Mouse (Mus musculus) CH12.LX (cell line): ENCODE measurements around the gene Syt2. TPM values are rescaled to one million over a fixed set of nuclear protein-coding genes. Genes with fewer than 3 reads are reported as not detected.

Experiments
- DNase-seq: peaks from one replicate; pipeline ENCODE4 v3.0.0-alpha.2; 2013; ENCODE audit errors: extremely low read depth
- H3K27ac ChIP-seq: 2 replicates; pipeline ENCODE4 v1.5.1; 2012; ENCODE audit warnings: low read depth, mild to moderate bottlenecking, control low read depth, moderate library complexity; ENCODE audit not compliant: insufficient read depth
- H3K27me3 ChIP-seq: replicated peaks from 2 replicates; pipeline ENCODE3; 2012; ENCODE audit warnings: inconsistent platforms
- H3K36me3 ChIP-seq, 2 experiments: replicated peaks in 1 of 2; 2 replicates each; pipeline versions ENCODE3 to v1.6.1; 2012; ENCODE audit warnings: inconsistent platforms in 1 of 2, low read length in 1 of 2, mild to moderate bottlenecking in 1 of 2, mixed read lengths in 1 of 2, moderate library complexity in 1 of 2; ENCODE audit not compliant: control insufficient read depth in 1 of 2, insufficient read depth in 1 of 2
- H3K4me1 ChIP-seq, 2 experiments: 2 replicates each; pipeline ENCODE4 v1.6.1; 2012; ENCODE audit warnings: inconsistent platforms in 1 of 2, moderate library complexity in 1 of 2; ENCODE audit not compliant: insufficient read depth in 2 of 2, control insufficient read depth in 1 of 2
- H3K4me2 ChIP-seq: 2 replicates; pipeline ENCODE4 v1.6.1; 2012; ENCODE audit warnings: low read depth, mild to moderate bottlenecking, control low read depth; ENCODE audit not compliant: poor library complexity, insufficient read depth, severe bottlenecking
- H3K4me3 ChIP-seq, 3 experiments: fragments of 150-350 bp in 1 of 3; sonication (generic) in 1 of 3; replicated peaks in 1 of 3; 2 replicates each; pipeline versions ENCODE3 to v1.5.1; 2011 to 2012; ENCODE audit warnings: low read depth in 2 of 3, low read length in 2 of 3, mild to moderate bottlenecking in 2 of 3, moderate library complexity in 2 of 3, control low read depth in 1 of 3, improper control_type of control experiment in 1 of 3, inconsistent platforms in 1 of 3, mixed read lengths in 1 of 3; ENCODE audit not compliant: poor library complexity in 1 of 3
- H3K79me2 ChIP-seq: replicated peaks from 2 replicates; pipeline ENCODE4 v1.6.1; 2012; ENCODE audit warnings: mild to moderate bottlenecking, moderate library complexity; ENCODE audit not compliant: control insufficient read depth, poor library complexity, insufficient read depth, severe bottlenecking; ENCODE audit errors: extremely low read depth
- H3K9ac ChIP-seq: 2 replicates; pipeline ENCODE4 v1.6.1; 2012; ENCODE audit warnings: low read depth, mild to moderate bottlenecking, control low read depth, moderate library complexity; ENCODE audit not compliant: insufficient read depth
- H3K9me3 ChIP-seq: replicated peaks from 2 replicates; pipeline ENCODE3; 2012; ENCODE audit warnings: low read length, inconsistent platforms, mixed read lengths
- CHD1 ChIP-seq: IDR thresholded peaks from 2 replicates; pipeline ENCODE4 v1.6.1; 2012; ENCODE audit warnings: low read depth, low read length, improper control_type of control experiment, inconsistent platforms
- CHD2 ChIP-seq: IDR thresholded peaks from 2 replicates; pipeline ENCODE4 v1.6.1; 2011; ENCODE audit warnings: low read length, improper control_type of control experiment
- E2F4 ChIP-seq: IDR thresholded peaks from 2 replicates; pipeline ENCODE4 v1.6.1; 2011; ENCODE audit warnings: low read depth, low read length, improper control_type of control experiment; ENCODE audit not compliant: insufficient replicate concordance
- GABPA ChIP-seq: IDR thresholded peaks from 2 replicates; pipeline ENCODE4 v1.6.1; 2012; ENCODE audit warnings: low read depth, low read length, improper control_type of control experiment, inconsistent platforms; ENCODE audit not compliant: insufficient replicate concordance
- HCFC1 ChIP-seq: IDR thresholded peaks from 2 replicates; pipeline ENCODE4 v1.6.1; 2012; ENCODE audit warnings: low read depth, mild to moderate bottlenecking, inconsistent platforms, low read length, improper control_type of control experiment
- IRF4 ChIP-seq: IDR thresholded peaks from 2 replicates; pipeline ENCODE4 v1.6.1; 2014; ENCODE audit warnings: low read depth, mild to moderate bottlenecking, inconsistent platforms, low read length, improper control_type of control experiment
- KAT2A ChIP-seq: IDR thresholded peaks from 2 replicates; pipeline ENCODE4 v1.6.1; 2012; ENCODE audit warnings: low read length, improper control_type of control experiment, inconsistent platforms; ENCODE audit not compliant: insufficient replicate concordance
- MAX ChIP-seq: IDR thresholded peaks from 2 replicates; pipeline ENCODE4 v1.6.1; 2011; ENCODE audit warnings: low read length, improper control_type of control experiment
- MAZ ChIP-seq: IDR thresholded peaks from 2 replicates; pipeline ENCODE4 v1.6.1; 2012; ENCODE audit warnings: low read depth, mild to moderate bottlenecking, inconsistent platforms, low read length, improper control_type of control experiment, moderate library complexity
- MXI1 ChIP-seq: IDR thresholded peaks from 2 replicates; pipeline ENCODE4 v1.6.1; 2011; ENCODE audit warnings: mild to moderate bottlenecking, low read depth, low read length, improper control_type of control experiment
- NELFE ChIP-seq: IDR thresholded peaks from 2 replicates; pipeline ENCODE4 v1.6.1; 2011; ENCODE audit warnings: low read depth, low read length, improper control_type of control experiment
- POLR2A ChIP-seq: IDR thresholded peaks from 2 replicates; pipeline ENCODE4 v1.6.1; 2011; ENCODE audit warnings: low read depth, mild to moderate bottlenecking, improper control_type of control experiment, low read length
- POLR2AphosphoS2 ChIP-seq: IDR thresholded peaks from 2 replicates; pipeline ENCODE4 v1.6.1; 2011; ENCODE audit warnings: low read depth, low read length, improper control_type of control experiment
- SIN3A ChIP-seq: IDR thresholded peaks from 2 replicates; pipeline ENCODE4 v1.6.1; 2012; ENCODE audit warnings: low read length, improper control_type of control experiment, inconsistent platforms
- TCF12 ChIP-seq: IDR thresholded peaks from 2 replicates; pipeline ENCODE4 v1.6.1; 2014; ENCODE audit warnings: low read depth, mild to moderate bottlenecking, inconsistent platforms, low read length, improper control_type of control experiment
- UBTF ChIP-seq: IDR thresholded peaks from 2 replicates; pipeline ENCODE4 v1.6.1; 2012; ENCODE audit warnings: low read depth, mild to moderate bottlenecking, inconsistent platforms, low read length, improper control_type of control experiment, moderate library complexity
- ZKSCAN1 ChIP-seq: IDR thresholded peaks from 2 replicates; pipeline ENCODE4 v1.6.1; 2012; ENCODE audit warnings: low read depth, inconsistent platforms, low read length, improper control_type of control experiment, borderline replicate concordance
- ZMIZ1 ChIP-seq: IDR thresholded peaks from 2 replicates; pipeline ENCODE4 v1.6.1; 2012; ENCODE audit warnings: low read depth, mild to moderate bottlenecking, inconsistent platforms, low read length, improper control_type of control experiment
- dilution Hi-C: fragments of 300-500 bp; cut with MboI; formaldehyde crosslinking; loops from 2 replicates; pipeline ENCODE4 v1.14.3; 2020; ENCODE audit warnings: low sequenced_read_pairs; ENCODE audit not compliant: extremely low pct_unique_long_range_greater_than_20kb, extremely low pct_ligation_motif_present
- in situ Hi-C: fragments of 300-500 bp; cut with MboI; formaldehyde crosslinking; loops from 3 replicates; pipeline ENCODE4 v1.14.3; 2019; ENCODE audit warnings: low sequenced_read_pairs, low pct_ligation_motif_present, low pct_unique_long_range_greater_than_20kb, mixed read lengths
- polyA plus RNA-seq: library from polyadenylated mRNA; unstranded; fragments of >175 nt; gene quantifications from 2 replicates; pipeline ENCODE4 v1.2.1, GENCODE M21; 2012; ENCODE audit warnings: low read depth; ENCODE audit not compliant: insufficient read length
- total RNA-seq, 2 experiments: library from RNA; depleted of rRNA; stranded (reverse); fragments of 300-350 nt in 1 of 2; fragments of >200 nt in 1 of 2; gene quantifications; 2 replicates each; pipeline ENCODE4 v1.2.3; 2012 to 2014

The Syt2 gene
- total and polyA plus RNA-seq, 3 experiments: not detected

GRCm38 (mm10) chr1:134763776-134764438, 117.4 kb downstream of the Syt2 start:
- H3K4me1 ChIP-seq: no peaks in the 10 kb centered on the region
- DNase-seq: no peak
- H3K9ac ChIP-seq: no peak overlapping the region
- H3K79me2 ChIP-seq: no peaks in the 10 kb centered on the region
- H3K36me3 ChIP-seq: peaks cover 0 to 2% of the 10 kb centered on the region in 2 experiments
- dilution Hi-C loops: no loop called here
- in situ Hi-C loops: no loop called here
- H3K27me3 ChIP-seq: no peaks in the 10 kb centered on the region
- H3K27ac ChIP-seq: no peak overlapping the region
- TF ChIP-seq POLR2AphosphoS2: no peak
- no peak for TF ChIP-seq ZKSCAN1
- no peak for TF ChIP-seq MAX
- TF ChIP-seq IRF4: no peak
- no peak for TF ChIP-seq HCFC1
- TF ChIP-seq UBTF: no peak
- no peak for TF ChIP-seq POLR2A
- TF ChIP-seq MAZ: no peak
- TF ChIP-seq, all 38 proteins: peak for 0
- no peak overlapping the region for H3K4me3 ChIP-seq
- H3K4me2 ChIP-seq: no peak overlapping the region
- H3K9me3 ChIP-seq: no peaks in the 10 kb centered on the region

- H3K4me1 ChIP-seq: no peaks in the 10 kb centered on the region
- DNase-seq: no peak
- dilution Hi-C loops: no loop called here
- H3K9me3 ChIP-seq: no peaks in the 10 kb centered on the region
- H3K4me2 ChIP-seq: no peak overlapping the region
- H3K4me3 ChIP-seq: no peak overlapping the region
- no peak overlapping the region for H3K27ac ChIP-seq
- no peak overlapping the region for H3K9ac ChIP-seq
- H3K27me3 ChIP-seq: no peaks in the 10 kb centered on the region
- no peaks in the 10 kb centered on the region for H3K79me2 ChIP-seq
- H3K36me3 ChIP-seq: peaks cover 0 to 2% of the 10 kb centered on the region in 2 experiments
- in situ Hi-C loops: no loop called here
- no peak for TF ChIP-seq E2F4
- TF ChIP-seq ZMIZ1: no peak
- TF ChIP-seq POLR2AphosphoS2: no peak
- no peak for TF ChIP-seq SIN3A
- no peak for TF ChIP-seq TCF12
- no peak for TF ChIP-seq NELFE
- TF ChIP-seq MXI1: no peak
- no peak for TF ChIP-seq POLR2A
- no peak for TF ChIP-seq CHD1
- no peak for TF ChIP-seq GABPA
- TF ChIP-seq KAT2A: no peak
- no peak for TF ChIP-seq ZKSCAN1
- no peak for TF ChIP-seq CHD2
Observed at GRCm38 (mm10) chr1:134764831-134765458, 118.5 kb downstream of the Syt2 start.
